Mouse (Mus musculus) gastrocnemius, postnatal 36 days (tissue): ENCODE measurements around the gene Fbxw9. TPM values are rescaled to one million over a fixed set of nuclear protein-coding genes. Genes with fewer than 3 reads are reported as not detected.
"Not testable (repeated sequence)": the region's sequence is repeated elsewhere in the genome, so short reads cannot be mapped to it uniquely, and the experiment has no call there.

Source experiments
- DNase-seq, 2 experiments: peaks; one replicate each; pipeline ENCODE4 v3.0.0; 2022
- intact Hi-C: fragments of 180-260 bp; cut with DNase I; formaldehyde crosslinking; loops from one replicate; pipeline ENCODE4 v1.15.1; 2025
- total RNA-seq, 2 experiments: library from RNA; stranded (reverse); gene quantifications; 2 replicates each; pipeline ENCODE4 v1.2.3; 2021

Gene Fbxw9
- total RNA-seq, 2 experiments from 2014 or later, result 1.4 to 2.4 TPM

GRCm38 (mm10) chr8:85080532-85081215, 20.8 kb downstream of the Fbxw9 start, which contains the start of gene Wdr83os:
Gene Wdr83os, plus strand, starts transcription at chr8:85080740.
- DNase-seq, result peak in 1 of 2 experiments; percentile 67
- intact Hi-C loops, result loop anchor here (10.0 kb wide), 1 partner anchor 194 kb away; no protein-coding TSS in a partner anchor

GRCm38 (mm10) chr8:85081216-85081555, 21.3 kb downstream of the Fbxw9 start, which contains the start of gene Wdr83:
Gene Wdr83, minus strand, starts transcription at chr8:85081306.
- intact Hi-C loops, result loop anchor here (10.0 kb wide), 1 partner anchor 194 kb away; no protein-coding TSS in a partner anchor
- no peak for DNase-seq

- intact Hi-C loops, result loop anchor here (10.0 kb wide), 1 partner anchor 193 kb away; no protein-coding TSS in a partner anchor
- not testable (repeated sequence) for DNase-seq
Measured at GRCm38 (mm10) chr8:85082169-85082568, 22.3 kb downstream of the Fbxw9 start.

- intact Hi-C loops, result loop anchor here (10.0 kb wide), 1 partner anchor 192 kb away; no protein-coding TSS in a partner anchor
Measured at GRCm38 (mm10) chr8:85083108-85083813, 23.4 kb downstream of the Fbxw9 start, which contains the start of gene Man2b1. Gene Man2b1, plus strand, starts transcription at chr8:85083270.

GRCm38 (mm10) chr8:85084633-85085032, 24.8 kb downstream of the Fbxw9 start:
- no peak for DNase-seq
- intact Hi-C loops, result loop anchor here (10.0 kb wide), 1 partner anchor 190 kb away; no protein-coding TSS in a partner anchor

More at GRCm38 (mm10) chr8:85083108-85083813, 23.4 kb downstream of the Fbxw9 start, which contains the start of gene Man2b1:
- DNase-seq, result peak; percentile 75 to 87

- intact Hi-C loops, result loop anchor here (10.0 kb wide), 1 partner anchor 189 kb away; no protein-coding TSS in a partner anchor
- no peak for DNase-seq
Measured at GRCm38 (mm10) chr8:85086238-85086637, 26.4 kb downstream of the Fbxw9 start.

GRCm38 (mm10) chr8:85088771-85089170, 28.9 kb downstream of the Fbxw9 start:
- intact Hi-C loops, result loop anchor here (10.0 kb wide), 1 partner anchor 186 kb away; no protein-coding TSS in a partner anchor
- no peak for DNase-seq

- intact Hi-C loops, result no loop called here
Measured at GRCm38 (mm10) chr8:85090856-85091255, 31.0 kb downstream of the Fbxw9 start.

GRCm38 (mm10) chr8:85091526-85092090, 31.8 kb downstream of the Fbxw9 start:
- no peak for DNase-seq
- intact Hi-C loops, result no loop called here

More at GRCm38 (mm10) chr8:85090856-85091255, 31.0 kb downstream of the Fbxw9 start:
- DNase-seq, result no peak

GRCm38 (mm10) chr8:85095051-85095450, 35.2 kb downstream of the Fbxw9 start:
- DNase-seq, result no peak
- intact Hi-C loops, result no loop called here

- no peak for DNase-seq
- intact Hi-C loops, result no loop called here
Measured at GRCm38 (mm10) chr8:85095566-85095965, 35.7 kb downstream of the Fbxw9 start.

- intact Hi-C loops, result no loop called here
- no peak for DNase-seq
Measured at GRCm38 (mm10) chr8:85096196-85096595, 36.3 kb downstream of the Fbxw9 start.

GRCm38 (mm10) chr8:85096850-85097249, 37.0 kb downstream of the Fbxw9 start:
- intact Hi-C loops, result no loop called here
- no peak for DNase-seq

- intact Hi-C loops, result no loop called here
Measured at GRCm38 (mm10) chr8:85100076-85100665, 40.3 kb downstream of the Fbxw9 start.

GRCm38 (mm10) chr8:85113241-85113640, 53.4 kb downstream of the Fbxw9 start:
- DNase-seq, result no peak
- intact Hi-C loops, result no loop called here

More at GRCm38 (mm10) chr8:85100076-85100665, 40.3 kb downstream of the Fbxw9 start:
- DNase-seq, result no peak

- intact Hi-C loops, result no loop called here
- DNase-seq, result no peak
Measured at GRCm38 (mm10) chr8:85115501-85115900, 55.6 kb downstream of the Fbxw9 start.
